Mouse (Mus musculus): ENCODE results near the gene Gid8.

Gene Gid8

DNA sequence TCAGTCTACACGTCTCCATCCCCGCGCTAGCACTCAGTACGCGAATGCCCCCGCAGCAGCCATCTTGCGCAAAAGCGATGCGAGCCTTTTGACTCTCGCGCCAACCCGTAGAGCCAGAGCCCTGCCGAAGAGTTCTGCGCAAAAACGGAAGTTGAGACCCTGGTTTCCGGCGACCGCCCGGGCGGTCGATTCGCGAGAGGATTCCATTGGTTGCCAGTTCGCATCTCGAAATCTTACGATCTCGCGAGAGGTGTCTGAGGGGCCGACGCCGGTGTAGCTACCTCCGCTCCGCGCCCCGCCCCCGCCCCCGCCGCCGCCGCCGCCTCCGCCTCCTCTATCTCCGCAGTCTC, at the start of gene Gid8, which contains the start of gene Dido1:
Gene Gid8, plus strand, starts transcription at position 195 of the 350 bp plus-strand sequence.
Gene Dido1, minus strand, starts transcription at position 77 of the 350 bp plus-strand sequence.
- DNase-seq (ENCODE audit: low spot score in 2 of 2): peak; percentile 95 to 98

DNA sequence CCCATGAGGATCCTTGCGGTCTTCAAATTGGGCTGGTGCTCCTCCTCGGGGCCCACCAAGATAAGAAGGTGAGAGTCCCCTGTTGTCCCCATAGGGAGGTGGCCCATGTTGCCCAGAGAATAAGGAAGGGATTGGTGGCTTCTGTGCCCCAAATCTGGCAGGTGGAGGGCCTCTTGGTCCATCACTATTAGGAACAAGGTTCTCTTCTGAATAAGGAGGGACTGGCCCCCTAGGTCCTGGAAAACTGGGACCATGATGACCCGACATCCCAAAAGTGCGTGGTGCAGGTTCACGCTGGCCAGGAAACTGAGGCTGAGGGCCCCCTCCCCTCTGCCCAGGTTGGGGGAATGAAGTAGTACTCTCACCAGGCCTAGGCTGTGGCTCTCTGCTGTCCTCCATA, 49.4 kb upstream of the Gid8 start:
- no peak for DNase-seq (ENCODE audit: low spot score in 2 of 2)

GRCm38 (mm10) chr2:180662008-180662407, 47.9 kb upstream of the Gid8 start:
- no peak for DNase-seq (ENCODE audit: low spot score in 2 of 2)

DNA sequence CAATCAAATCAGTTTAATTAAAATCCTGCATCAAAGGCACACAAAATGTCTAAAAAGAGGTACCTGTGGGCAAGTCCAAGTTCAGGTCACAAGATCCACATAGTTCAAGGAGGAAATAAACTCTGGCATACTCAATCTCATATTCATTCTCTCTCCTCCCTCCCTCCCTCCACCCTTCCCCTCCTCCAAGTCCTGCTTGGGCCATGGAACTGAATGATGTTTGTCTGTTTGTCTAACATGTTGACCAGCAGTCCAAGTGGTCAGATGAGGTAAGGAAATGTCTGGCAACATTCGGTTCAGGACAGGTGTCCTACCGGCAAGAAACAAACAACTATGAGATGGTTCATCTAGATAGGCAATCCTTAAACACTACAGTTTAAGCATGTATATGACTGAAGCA, 33.2 kb upstream of the Gid8 start:
- DNase-seq (ENCODE audit: low spot score in 2 of 2): no peak

GRCm38 (mm10) chr2:180678609-180679140, 31.2 kb upstream of the Gid8 start:
- peak; percentile 26 to 40 for DNase-seq (ENCODE audit: low spot score in 2 of 2)

DNA sequence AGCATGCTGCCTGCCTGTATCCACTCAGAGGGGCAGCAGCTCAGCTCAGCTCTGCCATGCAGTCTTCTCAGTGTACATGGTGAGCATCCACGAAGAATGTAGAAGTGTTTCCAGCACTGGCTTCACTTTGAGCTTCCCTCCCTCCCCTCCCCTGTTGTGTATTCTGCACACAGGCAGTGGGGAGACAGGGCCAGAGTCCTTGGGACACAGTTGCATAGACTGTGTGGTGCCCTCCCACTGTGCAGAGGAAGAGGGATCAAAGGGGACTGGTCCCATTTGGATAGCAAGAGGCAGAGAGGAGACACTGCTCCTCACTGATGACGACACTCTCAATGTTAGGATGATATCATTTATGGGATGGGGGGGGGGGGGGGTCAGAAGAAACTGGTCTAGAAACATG, 28.7 kb upstream of the Gid8 start:
- DNase-seq (ENCODE audit: low spot score in 2 of 2): no peak

DNA sequence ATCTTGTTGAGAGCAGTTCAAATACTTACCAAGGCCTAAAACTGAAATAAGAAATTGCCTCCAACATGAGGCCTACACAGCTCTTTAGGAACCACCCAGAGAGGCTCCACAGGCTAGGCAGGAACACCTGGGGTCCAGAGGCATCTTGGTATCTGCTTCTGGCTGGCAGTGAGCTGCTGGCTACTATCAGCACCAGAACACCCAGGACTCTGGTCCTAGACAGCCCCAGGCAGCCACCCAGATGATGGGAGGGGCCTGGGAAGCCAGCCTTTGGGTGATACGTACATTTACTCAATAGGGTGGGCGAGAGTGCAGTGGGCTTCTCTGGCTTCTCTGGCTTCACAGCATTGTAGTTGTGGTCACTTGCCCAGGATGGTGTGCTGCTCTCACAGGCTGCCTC, 26.4 kb upstream of the Gid8 start:
- DNase-seq (ENCODE audit: low spot score in 2 of 2): no peak

- no peak for DNase-seq (ENCODE audit: low spot score in 2 of 2)
Observed at GRCm38 (mm10) chr2:180684031-180684430, 25.9 kb upstream of the Gid8 start.

DNA sequence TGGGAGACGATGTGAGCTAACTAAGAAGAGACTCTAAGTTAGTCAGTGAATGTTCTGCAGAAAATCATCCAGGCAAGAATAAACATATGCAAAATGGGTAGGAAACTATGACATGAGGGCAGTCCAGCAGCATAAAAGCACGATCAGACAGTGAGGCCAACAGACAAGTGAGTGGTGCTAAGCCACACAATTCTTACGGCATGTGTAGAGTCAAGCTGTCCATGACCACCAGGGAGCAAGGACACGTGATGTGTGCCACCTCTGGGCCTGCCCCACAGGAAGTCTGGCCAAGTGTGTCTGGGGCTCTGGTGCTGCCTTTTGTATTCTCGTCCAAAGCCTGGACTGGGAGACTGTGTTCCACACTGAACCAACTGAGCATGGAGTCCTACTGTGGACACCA, 20.1 kb upstream of the Gid8 start:
- no peak for DNase-seq (ENCODE audit: low spot score in 2 of 2)

GRCm38 (mm10) chr2:180692630-180693029, 17.3 kb upstream of the Gid8 start:
- DNase-seq (ENCODE audit: low spot score in 2 of 2): no peak

GRCm38 (mm10) chr2:180695176-180695575, 14.7 kb upstream of the Gid8 start:
- no peak for DNase-seq (ENCODE audit: low spot score in 2 of 2)

GRCm38 (mm10) chr2:180700457-180700856, 9.5 kb upstream of the Gid8 start:
- DNase-seq (ENCODE audit: low spot score in 2 of 2): no peak

GRCm38 (mm10) chr2:180701053-180701766, 8.7 kb upstream of the Gid8 start:
- DNase-seq (ENCODE audit: low spot score in 2 of 2): no peak

DNA sequence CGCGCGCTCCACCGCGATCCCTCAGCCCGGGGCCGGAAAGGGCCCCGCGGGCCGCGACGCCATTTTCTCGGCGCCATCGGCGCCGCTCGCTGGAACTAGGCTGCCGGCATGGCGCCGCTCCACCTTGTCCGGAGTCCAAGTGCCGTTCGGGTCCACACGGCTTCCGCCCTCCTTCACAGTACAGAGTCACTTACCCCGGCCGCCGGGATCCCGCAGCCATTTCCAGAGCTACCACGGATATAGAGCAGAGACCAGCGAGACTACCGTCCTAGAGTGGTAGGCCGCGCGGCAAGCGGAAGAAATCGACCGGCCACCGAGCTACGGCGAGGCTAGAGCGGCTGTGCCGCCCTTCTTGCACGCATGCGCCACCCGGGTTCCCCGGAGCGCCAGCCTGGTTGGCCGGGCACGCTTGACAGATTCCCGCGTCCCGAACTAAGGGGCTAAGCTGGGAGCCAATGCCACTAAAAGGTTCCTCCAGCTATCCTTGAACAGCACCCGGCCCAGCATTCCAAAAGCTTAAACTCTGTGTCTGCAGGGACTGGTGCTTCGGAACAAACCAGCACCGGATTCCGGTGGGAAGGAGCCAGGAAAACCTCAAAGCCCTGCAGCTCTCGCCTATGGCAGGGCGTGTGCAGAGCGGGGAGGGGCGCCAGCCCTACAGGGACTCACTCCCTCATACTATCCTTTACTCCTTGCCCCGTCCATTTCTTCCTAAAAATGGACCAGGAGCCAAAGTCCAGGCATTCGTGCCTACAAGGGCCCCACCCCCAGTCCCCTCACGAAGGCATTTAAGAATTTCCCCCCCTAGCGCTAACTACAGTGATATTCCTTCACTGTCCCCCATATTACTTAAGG, 7.9 kb upstream of the Gid8 start:
- peak; percentile 86 to 87 for DNase-seq (ENCODE audit: low spot score in 2 of 2)

DNA sequence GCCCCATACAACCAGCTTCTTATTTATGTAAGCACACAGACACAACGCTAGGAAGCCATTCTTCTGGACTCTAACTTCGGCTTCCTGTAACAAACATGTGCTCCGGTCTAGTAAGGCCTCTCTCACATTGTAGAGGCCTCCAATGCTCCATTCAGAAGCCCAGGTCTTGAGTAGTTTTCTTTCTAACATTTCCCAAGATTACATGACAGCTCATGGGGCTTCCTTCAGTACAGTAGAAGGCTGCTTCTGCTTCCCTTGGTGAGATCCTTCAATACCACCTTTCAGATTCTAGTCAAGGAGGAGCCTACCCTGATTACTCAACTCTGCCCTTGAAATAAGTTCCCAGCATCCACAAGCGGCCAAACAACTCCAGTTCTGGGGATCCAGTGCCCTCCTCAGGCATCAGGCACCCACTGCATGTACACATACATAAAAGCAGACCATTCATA, 7.2 kb upstream of the Gid8 start:
- no peak for DNase-seq (ENCODE audit: low spot score in 2 of 2)

- no peak for DNase-seq (ENCODE audit: low spot score in 2 of 2)
Observed at GRCm38 (mm10) chr2:180703175-180703574, 6.7 kb upstream of the Gid8 start.

GRCm38 (mm10) chr2:180703645-180704359, 6.1 kb upstream of the Gid8 start:
- DNase-seq (ENCODE audit: low spot score in 2 of 2): no peak

DNA sequence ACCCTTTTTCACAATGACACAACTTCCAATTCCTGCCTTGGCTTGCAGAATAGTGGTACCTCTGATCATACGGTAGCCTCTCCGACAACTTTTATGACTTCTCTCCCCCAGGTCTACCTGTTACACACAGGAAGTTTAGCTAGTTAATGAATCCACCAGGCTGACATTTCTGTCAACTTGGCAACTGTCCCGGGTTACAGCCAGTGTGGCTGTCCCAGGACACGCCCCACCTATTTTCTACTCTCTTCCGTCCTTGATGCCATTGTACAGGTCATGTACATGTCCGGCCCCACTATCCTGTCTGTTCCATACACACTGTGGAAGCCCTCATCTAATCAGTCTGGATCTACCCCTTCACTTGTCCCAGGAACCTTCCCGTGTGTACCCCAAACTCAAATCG, 5.3 kb upstream of the Gid8 start:
- peak in 1 of 2 experiments; percentile 36 for DNase-seq (ENCODE audit: low spot score in 2 of 2)

DNA sequence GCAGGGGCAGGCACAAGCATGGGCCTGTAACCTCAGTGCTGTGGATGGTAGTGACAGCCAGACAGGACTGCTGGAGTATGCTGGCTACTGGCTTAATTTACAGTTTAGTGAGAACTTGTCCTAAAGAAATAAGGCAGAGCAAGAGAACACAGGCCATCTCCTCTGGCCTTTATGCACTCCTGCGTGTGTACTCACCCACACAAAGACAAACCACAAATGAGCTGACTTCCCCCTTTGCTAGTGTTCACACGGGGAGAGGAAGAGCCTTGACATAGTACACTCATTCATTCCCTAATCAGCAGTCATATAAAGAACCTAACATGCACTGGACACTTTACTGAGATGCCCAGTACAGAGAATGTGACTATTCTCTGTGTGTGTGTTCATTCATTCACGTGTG, 4.9 kb upstream of the Gid8 start:
- DNase-seq (ENCODE audit: low spot score in 2 of 2): no peak

GRCm38 (mm10) chr2:180705975-180706374, 3.9 kb upstream of the Gid8 start:
- DNase-seq (ENCODE audit: low spot score in 2 of 2): no peak

GRCm38 (mm10) chr2:180709023-180709922, 644 bp upstream of the Gid8 start:
- no peak for DNase-seq (ENCODE audit: low spot score in 2 of 2)
